Mouse (Mus musculus) kidney, embryonic 15.5 days (tissue): Measurements from ENCODE around the gene Exoc8. TPM values are rescaled to one million over a fixed set of nuclear protein-coding genes. Genes with fewer than 3 reads are reported as not detected.

ENCODE experiments used
- ATAC-seq: fragments of 200-750 bp; cut with Nextera tagmentation; replicated peaks from 2 replicates; pipeline ENCODE4 v1.8.0; 2017; ENCODE audit warnings: moderate TSS enrichment; ENCODE audit not compliant: low FRiP score
- H3K27ac ChIP-seq: fragments of 300-500 bp; sonication (generic); 2 replicates; pipeline ENCODE4 v1.5.1; 2015; ENCODE audit warnings: mild to moderate bottlenecking, inconsistent platforms
- H3K27me3 ChIP-seq: fragments of 300-500 bp; sonication (generic); 2 replicates; pipeline ENCODE4 v1.6.1; 2015; ENCODE audit warnings: inconsistent platforms
- H3K36me3 ChIP-seq: fragments of 300-500 bp; sonication (generic); 2 replicates; pipeline ENCODE4 v1.6.1; 2015; ENCODE audit warnings: inconsistent platforms
- H3K4me1 ChIP-seq: fragments of 300-500 bp; sonication (generic); 2 replicates; pipeline ENCODE4 v1.6.1; 2015; ENCODE audit warnings: inconsistent platforms
- H3K4me2 ChIP-seq: fragments of 300-500 bp; sonication (generic); 2 replicates; pipeline ENCODE4 v1.6.1; 2015; ENCODE audit warnings: moderate library complexity, mild to moderate bottlenecking, inconsistent platforms
- H3K4me3 ChIP-seq: fragments of 300-500 bp; sonication (generic); replicated peaks from 2 replicates; pipeline ENCODE4 v1.5.1; 2015; ENCODE audit warnings: mild to moderate bottlenecking, inconsistent platforms
- H3K9ac ChIP-seq: fragments of 300-500 bp; sonication (generic); 2 replicates; pipeline ENCODE4 v1.6.1; 2015; ENCODE audit warnings: mild to moderate bottlenecking, inconsistent platforms
- H3K9me3 ChIP-seq: fragments of 300-500 bp; sonication (generic); replicated peaks from 2 replicates; pipeline ENCODE4 v1.6.1; 2016; ENCODE audit warnings: inconsistent platforms
- WGBS: fragments of 180-500 bp; shearing (Covaris S2); methylation state at CpG from one replicate; pipeline ENCODE4 v1.1.7; 2015; ENCODE audit warnings: mixed read lengths; 5-methylcytosine and 5-hydroxymethylcytosine counted together
- polyA plus RNA-seq: library from polyadenylated mRNA; unstranded; fragments of >200 nt; fragmentation: Nextera tagmentation; extraction: Ambion mirVana; gene quantifications from 2 replicates; pipeline ENCODE4 v1.2.1, GENCODE M21; 2015

Exoc8 gene
- 7.6 and 9.0 TPM in 2 replicates for polyA plus RNA-seq

DNA sequence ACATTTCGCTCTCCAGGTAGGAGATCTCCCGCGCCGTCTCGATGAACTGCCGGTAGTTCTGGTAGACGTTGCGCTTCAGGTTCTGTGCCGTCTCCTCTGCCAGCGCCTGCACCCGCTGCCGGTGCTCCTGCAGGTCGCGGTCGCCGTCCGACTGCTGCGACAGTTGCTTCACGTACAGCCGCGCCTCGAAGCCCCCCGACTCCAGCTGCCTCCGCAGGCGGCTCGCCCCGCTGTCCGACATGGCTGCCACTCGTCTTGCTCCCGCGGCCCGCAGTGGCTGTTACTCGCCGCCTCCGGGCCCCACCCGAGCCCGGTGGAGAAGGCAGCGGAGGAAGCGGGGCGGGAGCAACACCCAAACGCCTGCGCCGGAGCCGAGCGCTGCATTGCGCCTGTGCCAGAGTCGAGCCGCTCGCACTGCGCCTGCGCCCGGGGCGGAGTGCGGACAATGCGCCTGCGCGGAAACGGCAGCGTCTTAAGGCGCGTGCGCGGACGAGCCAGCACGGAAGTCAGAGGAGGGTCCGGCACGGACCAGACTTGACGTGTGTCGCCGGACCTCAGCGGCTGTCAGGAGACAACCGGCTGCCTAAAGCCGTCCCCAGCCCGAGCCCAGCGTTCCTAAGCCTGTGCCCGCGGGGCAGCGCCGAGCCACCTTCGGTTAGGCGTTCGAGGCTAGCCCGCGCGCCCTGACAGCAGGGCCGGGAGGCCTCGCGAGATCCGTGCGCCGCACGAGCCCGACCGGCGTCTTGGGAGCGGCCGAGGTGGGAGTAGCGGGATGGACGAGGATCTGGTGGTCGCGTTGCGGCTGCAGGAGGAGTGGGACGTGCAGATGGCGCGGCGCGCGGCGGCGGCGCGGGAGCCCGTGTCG lies at the start of gene Exoc8, which contains the start of gene Sprtn:
Gene Exoc8, minus strand, starts transcription at position 320 of the 865 bp plus-strand sequence.
Gene Sprtn, plus strand, starts transcription at position 501 of the 865 bp plus-strand sequence.
- H3K4me2 ChIP-seq = peak within 1 kb of the TSS; percentile 99
- H3K36me3 ChIP-seq = peaks cover 68% of the 10 kb centered on the region
- ATAC-seq = peak; percentile 89
- H3K4me3 ChIP-seq = peak within 1 kb of the TSS; percentile 89
- under 1% methylated on average over 114 of the region's 114 CpGs for WGBS
- no peaks in the 10 kb centered on the region for H3K27me3 ChIP-seq
- peak within 1 kb of the TSS; percentile 81 for H3K9ac ChIP-seq
- peaks cover 34% of the 10 kb centered on the region for H3K4me1 ChIP-seq
- peak within 1 kb of the TSS; percentile 87 for H3K27ac ChIP-seq
- no peaks in the 10 kb centered on the region for H3K9me3 ChIP-seq

DNA sequence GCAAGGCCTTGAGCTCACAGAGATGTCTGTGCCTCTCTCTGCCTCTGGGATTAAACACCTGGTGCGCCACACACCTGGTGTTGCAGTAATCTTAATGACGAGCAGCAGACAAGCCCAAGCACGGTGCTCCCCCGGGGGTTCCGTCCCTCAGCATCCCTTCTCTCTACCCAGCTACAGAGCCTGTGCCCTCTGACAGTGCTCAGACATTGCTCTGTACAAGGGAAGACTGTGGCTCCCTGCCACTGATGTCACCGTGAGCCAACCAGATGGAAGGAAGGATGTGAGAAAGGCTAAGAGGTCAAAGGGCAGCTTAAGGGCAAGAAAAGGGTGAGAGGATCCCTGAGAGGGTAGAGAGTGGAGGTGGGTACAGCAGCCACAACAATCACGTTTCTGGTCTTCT lies 46.9 kb upstream of the Exoc8 start:
- H3K36me3 ChIP-seq = peaks cover 29% of the 10 kb centered on the region
- H3K27me3 ChIP-seq = no peaks in the 10 kb centered on the region
- no peaks in the 10 kb centered on the region for H3K9me3 ChIP-seq
- no peak overlapping the region for H3K9ac ChIP-seq
- peaks cover 35% of the 10 kb centered on the region for H3K4me1 ChIP-seq
- H3K27ac ChIP-seq = no peak overlapping the region
- ATAC-seq = no peak
- 69% methylated on average over 7 of the region's 7 CpGs for WGBS
- no peak overlapping the region for H3K4me2 ChIP-seq
- H3K4me3 ChIP-seq = no peak overlapping the region

- Histone ChIP-seq H3K9ac (no peak overlapping the region), H3K9me3 (no peaks in the 10 kb centered on the region), H3K4me3 (no peak overlapping the region), H3K4me1 (peaks cover 35% of the 10 kb centered on the region), H3K27ac (no peak overlapping the region), H3K36me3 (peaks cover 35% of the 10 kb centered on the region), H3K4me2 (no peak overlapping the region), H3K27me3 (no peaks in the 10 kb centered on the region)
- no peak for ATAC-seq
- WGBS = 90% methylated on average over 6 of the region's 6 CpGs
These were observed 46.3 kb upstream of the Exoc8 start for GRCm38 (mm10) chr8:124943801-124944200.

DNA sequence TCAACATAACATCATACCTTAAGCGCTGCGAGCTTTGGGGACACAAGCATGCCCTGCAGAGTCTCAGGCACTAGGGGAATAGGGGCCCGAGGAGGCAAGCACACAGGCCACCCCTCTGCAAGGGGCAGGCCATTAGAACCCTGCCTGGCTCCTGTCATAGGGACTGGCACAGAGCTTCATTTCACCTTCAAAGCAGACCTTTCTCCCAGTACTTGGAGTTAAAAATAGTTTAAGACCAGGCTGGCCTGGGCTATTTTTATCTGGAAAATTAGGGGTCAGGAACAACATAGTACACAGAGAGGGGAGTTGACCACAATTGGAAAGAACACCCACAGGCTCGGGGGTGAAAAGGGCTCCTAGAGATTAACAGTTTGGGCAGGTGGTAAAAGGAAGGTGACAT lies 39.8 kb upstream of the Exoc8 start:
- no peaks in the 10 kb centered on the region for H3K9me3 ChIP-seq
- peaks cover 28% of the 10 kb centered on the region for H3K36me3 ChIP-seq
- no peak overlapping the region for H3K4me3 ChIP-seq
- no peak overlapping the region for H3K9ac ChIP-seq
- no peaks in the 10 kb centered on the region for H3K27me3 ChIP-seq
- no peak overlapping the region for H3K27ac ChIP-seq
- H3K4me1 ChIP-seq = no peaks in the 10 kb centered on the region
- no peak overlapping the region for H3K4me2 ChIP-seq
- WGBS = 89% methylated on average over 4 of the region's 4 CpGs
- ATAC-seq = no peak

DNA sequence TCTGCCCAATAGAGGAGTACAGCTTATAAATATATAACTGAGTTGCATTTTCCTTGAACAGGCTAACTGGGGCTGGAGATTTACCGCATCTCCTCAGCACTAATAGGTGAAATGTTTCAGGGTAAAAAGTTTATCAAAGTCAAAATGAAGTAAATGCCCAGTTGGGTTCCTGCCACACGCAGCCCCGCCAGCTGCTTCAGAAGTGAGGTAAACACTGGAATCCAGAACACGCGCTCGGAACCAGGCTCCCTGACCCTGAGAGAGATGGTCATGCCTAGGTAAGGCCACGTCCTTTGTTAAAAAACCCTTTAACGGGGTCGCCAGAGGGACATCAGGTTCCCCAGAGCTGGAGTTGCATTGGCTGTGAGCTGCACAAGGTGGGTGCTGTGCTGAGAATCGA lies 39.2 kb upstream of the Exoc8 start:
- Histone ChIP-seq H3K27me3 (no peaks in the 10 kb centered on the region), H3K27ac (no peak overlapping the region), H3K4me2 (no peak overlapping the region), H3K36me3 (peaks cover 25% of the 10 kb centered on the region), H3K4me1 (no peaks in the 10 kb centered on the region), H3K9ac (no peak overlapping the region), H3K4me3 (no peak overlapping the region), H3K9me3 (no peaks in the 10 kb centered on the region)
- 95% methylated on average over 10 of the region's 10 CpGs for WGBS
- no peak for ATAC-seq

- no peak overlapping the region for H3K4me3 ChIP-seq
- 0 out of 2 replicates have a peak, but pooled peaks cover 3% of the 10 kb centered on the region for H3K4me1 ChIP-seq
- ATAC-seq = no peak
- 80% methylated on average over 5 of the region's 5 CpGs for WGBS
- H3K27me3 ChIP-seq = no peaks in the 10 kb centered on the region
- H3K27ac ChIP-seq = no peak overlapping the region
- H3K9me3 ChIP-seq = no peaks in the 10 kb centered on the region
- H3K36me3 ChIP-seq = peaks cover 13% of the 10 kb centered on the region
- no peak overlapping the region for H3K4me2 ChIP-seq
- H3K9ac ChIP-seq = no peak overlapping the region
These were observed 37.6 kb upstream of the Exoc8 start for GRCm38 (mm10) chr8:124935116-124935515.

GRCm38 (mm10) chr8:124932435-124932834 lies 34.9 kb upstream of the Exoc8 start:
- Histone ChIP-seq H3K4me3 (no peak overlapping the region), H3K9ac (no peak overlapping the region), H3K4me1 (peaks cover 6% of the 10 kb centered on the region; the same call in 1 of the 2 replicates), H3K9me3 (no peaks in the 10 kb centered on the region), H3K4me2 (no peak overlapping the region), H3K27ac (no peak overlapping the region), H3K36me3 (no peaks in the 10 kb centered on the region; the same call in 1 of the 2 replicates), H3K27me3 (no peaks in the 10 kb centered on the region)
- 82% methylated on average over 3 of the region's 3 CpGs for WGBS
- ATAC-seq = no peak

GRCm38 (mm10) chr8:124930649-124931048 lies 33.1 kb upstream of the Exoc8 start:
- no peaks in the 10 kb centered on the region for H3K27me3 ChIP-seq
- H3K27ac ChIP-seq = 0 out of 2 replicates have a peak overlapping the region, but pooled peaks have one; percentile 7
- H3K9ac ChIP-seq = no peak overlapping the region
- no peak for ATAC-seq
- 81% methylated on average over 4 of the region's 4 CpGs for WGBS
- no peaks in the 10 kb centered on the region for H3K9me3 ChIP-seq
- H3K4me2 ChIP-seq = no peak overlapping the region
- peaks cover 20% of the 10 kb centered on the region; the same call in 1 of the 2 replicates for H3K4me1 ChIP-seq
- H3K4me3 ChIP-seq = no peak overlapping the region
- peaks cover 6% of the 10 kb centered on the region; the same call in 1 of the 2 replicates for H3K36me3 ChIP-seq

DNA sequence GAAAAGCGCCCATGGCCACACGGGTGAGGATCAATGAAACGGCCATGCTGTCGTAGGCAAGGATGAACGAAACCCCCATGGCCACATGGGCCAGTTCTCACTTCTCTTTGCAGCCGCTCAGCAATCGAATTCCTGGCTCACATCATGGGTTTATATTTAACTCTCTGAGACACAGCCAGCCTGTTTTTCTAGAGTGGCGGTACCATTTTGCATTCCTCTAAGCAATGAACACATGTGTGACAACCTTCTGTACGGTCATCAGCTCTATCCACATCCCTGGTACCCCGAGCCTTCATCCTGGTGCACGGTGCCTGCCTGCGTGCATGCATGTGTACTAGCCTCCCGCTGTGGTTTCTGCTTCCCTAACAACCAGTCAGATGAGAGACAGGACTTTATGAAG lies 32.6 kb upstream of the Exoc8 start:
- no peak for ATAC-seq
- H3K4me3 ChIP-seq = no peak overlapping the region
- no peak overlapping the region for H3K9ac ChIP-seq
- H3K36me3 ChIP-seq = peaks cover 10% of the 10 kb centered on the region; the same call in 1 of the 2 replicates
- 0 out of 2 replicates have a peak overlapping the region, but pooled peaks have one; percentile 7 for H3K27ac ChIP-seq
- H3K9me3 ChIP-seq = no peaks in the 10 kb centered on the region
- H3K27me3 ChIP-seq = no peaks in the 10 kb centered on the region
- H3K4me2 ChIP-seq = no peak overlapping the region
- 81% methylated on average over 13 of the region's 13 CpGs for WGBS
- H3K4me1 ChIP-seq = peaks cover 23% of the 10 kb centered on the region; the same call in 1 of the 2 replicates

DNA sequence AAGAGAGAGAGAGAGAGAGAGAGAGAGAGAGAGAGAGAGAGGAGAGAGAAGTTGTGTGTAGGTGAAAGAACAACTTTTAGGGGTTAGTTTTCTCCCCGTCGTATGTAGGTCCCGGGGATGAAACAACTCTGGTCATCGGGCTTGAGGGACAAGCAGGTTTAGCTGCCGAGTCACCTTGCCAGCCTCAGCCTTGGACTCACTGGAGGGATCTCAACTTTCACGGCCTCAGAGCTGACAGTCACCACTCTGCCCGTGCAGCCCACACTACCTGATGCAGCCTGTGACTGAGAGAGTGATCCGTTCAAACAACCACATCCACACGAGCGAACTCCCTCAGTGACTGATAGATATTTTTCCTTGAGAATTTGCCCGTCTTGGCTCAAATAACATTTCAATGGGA lies 31.5 kb upstream of the Exoc8 start:
- Histone ChIP-seq H3K27me3 (no peaks in the 10 kb centered on the region), H3K4me3 (no peak overlapping the region), H3K9me3 (no peaks in the 10 kb centered on the region), H3K4me1 (peaks cover 23% of the 10 kb centered on the region; the same call in 1 of the 2 replicates), H3K4me2 (no peak overlapping the region), H3K36me3 (peaks cover 10% of the 10 kb centered on the region; the same call in 1 of the 2 replicates), H3K9ac (no peak overlapping the region), H3K27ac (no peak overlapping the region)
- 82% methylated on average over 11 of the region's 11 CpGs for WGBS
- no peak for ATAC-seq

- Histone ChIP-seq H3K27me3 (no peaks in the 10 kb centered on the region), H3K36me3 (peaks cover 10% of the 10 kb centered on the region; the same call in 1 of the 2 replicates), H3K4me1 (peaks cover 31% of the 10 kb centered on the region), H3K9ac (no peak overlapping the region), H3K27ac (no peak overlapping the region), H3K4me3 (no peak overlapping the region), H3K4me2 (no peak overlapping the region), H3K9me3 (no peaks in the 10 kb centered on the region)
- 61% methylated on average over 10 of the region's 10 CpGs for WGBS
- no peak for ATAC-seq
These were observed 28.9 kb upstream of the Exoc8 start for GRCm38 (mm10) chr8:124926351-124926771.

DNA sequence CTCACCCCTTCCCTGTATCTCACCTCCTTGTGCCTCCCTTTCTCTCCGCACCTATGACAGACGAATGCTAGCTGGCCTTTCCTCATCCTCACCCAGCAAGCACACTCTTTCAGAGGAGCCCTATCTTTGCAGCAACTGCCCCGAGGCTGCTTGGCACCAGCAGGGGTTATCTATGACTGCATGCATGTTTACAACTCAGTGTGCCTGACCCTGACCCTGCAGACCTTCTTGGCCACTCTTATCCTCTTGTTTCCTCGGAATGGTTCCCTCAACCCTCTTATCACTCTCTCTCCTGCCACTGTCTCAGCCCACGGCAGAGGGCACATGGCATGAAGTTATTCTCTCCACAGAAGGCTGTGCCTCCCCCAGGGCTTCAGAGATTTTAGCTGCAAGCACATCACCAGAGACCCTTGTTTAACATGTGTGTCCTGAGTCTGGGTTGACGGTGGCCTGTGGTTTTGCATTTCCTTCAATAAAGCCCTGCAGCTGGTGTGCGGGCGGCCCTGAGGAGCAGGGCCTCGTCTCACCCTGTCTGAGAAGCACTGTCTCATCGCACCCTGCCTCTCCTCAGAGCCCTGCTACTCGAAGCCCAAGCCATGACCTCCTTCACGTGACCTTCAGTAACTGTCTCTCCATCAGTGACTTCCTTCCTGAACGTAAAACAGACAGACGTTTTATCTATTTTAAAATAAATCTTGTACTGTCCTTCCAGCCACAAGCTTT lies 28.2 kb upstream of the Exoc8 start:
- Histone ChIP-seq H3K4me1 (peaks cover 31% of the 10 kb centered on the region), H3K27me3 (no peaks in the 10 kb centered on the region), H3K9ac (no peak overlapping the region), H3K36me3 (peaks cover 10% of the 10 kb centered on the region; the same call in 1 of the 2 replicates), H3K27ac (no peak overlapping the region), H3K9me3 (no peaks in the 10 kb centered on the region), H3K4me3 (no peak overlapping the region), H3K4me2 (no peak overlapping the region)
- ATAC-seq = no peak
- 53% methylated on average over 14 of the region's 14 CpGs for WGBS
